Mouse (Mus musculus) right cerebral cortex, postnatal 25 days (tissue): ENCODE results near the gene Slc38a2.

ENCODE experiments used
- DNase-seq: peaks from one replicate; pipeline ENCODE4 v3.0.0; 2022

Gene Slc38a2

DNA sequence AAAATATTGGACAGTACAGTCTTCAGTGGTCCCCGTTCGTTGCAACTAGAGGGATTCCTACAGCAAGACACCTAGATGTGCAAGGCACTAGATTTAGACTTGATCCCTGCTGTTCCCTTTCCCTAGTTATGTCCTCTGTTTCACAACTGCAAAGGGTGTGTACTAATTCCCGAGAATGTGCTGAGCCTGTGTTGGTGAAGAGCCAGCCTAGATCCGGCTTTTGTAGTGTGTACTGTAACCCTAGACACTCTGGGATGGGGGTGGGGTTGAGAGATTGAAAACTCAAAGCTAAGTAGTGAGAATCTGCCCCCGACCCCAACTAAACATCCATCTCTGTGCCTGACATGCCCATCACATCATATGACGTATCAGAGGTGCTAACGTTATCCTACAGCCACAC, 18.9 kb upstream of the Slc38a2 start:
- DNase-seq: no peak

DNA sequence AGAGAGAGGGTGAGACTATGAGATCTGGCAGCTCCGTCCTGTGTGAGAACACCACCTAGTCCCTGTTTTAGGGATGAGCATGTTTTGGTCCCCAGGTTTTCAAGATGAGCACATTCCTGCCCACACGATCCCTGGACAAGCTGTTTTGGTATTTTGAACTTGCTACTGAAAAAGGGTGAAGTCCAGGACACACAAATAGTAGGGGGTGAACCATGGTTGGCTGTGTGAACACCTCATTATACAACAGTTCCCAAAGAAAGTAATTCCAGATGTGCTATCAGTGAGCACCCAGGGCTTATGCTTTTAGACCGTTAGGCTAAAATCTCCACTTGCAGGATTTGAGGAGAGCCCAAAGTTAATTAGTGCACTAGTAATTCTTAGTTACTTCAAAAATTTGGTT, 17.7 kb upstream of the Slc38a2 start:
- no peak for DNase-seq

GRCm38 (mm10) chr15:96716371-96716770, 16.8 kb upstream of the Slc38a2 start:
- no peak for DNase-seq

GRCm38 (mm10) chr15:96715692-96716080, 16.2 kb upstream of the Slc38a2 start:
- no peak for DNase-seq

- DNase-seq: no peak
Measured at GRCm38 (mm10) chr15:96715079-96715691, 15.7 kb upstream of the Slc38a2 start.

- no peak for DNase-seq
Measured at GRCm38 (mm10) chr15:96714676-96715016, 15.1 kb upstream of the Slc38a2 start.

DNA sequence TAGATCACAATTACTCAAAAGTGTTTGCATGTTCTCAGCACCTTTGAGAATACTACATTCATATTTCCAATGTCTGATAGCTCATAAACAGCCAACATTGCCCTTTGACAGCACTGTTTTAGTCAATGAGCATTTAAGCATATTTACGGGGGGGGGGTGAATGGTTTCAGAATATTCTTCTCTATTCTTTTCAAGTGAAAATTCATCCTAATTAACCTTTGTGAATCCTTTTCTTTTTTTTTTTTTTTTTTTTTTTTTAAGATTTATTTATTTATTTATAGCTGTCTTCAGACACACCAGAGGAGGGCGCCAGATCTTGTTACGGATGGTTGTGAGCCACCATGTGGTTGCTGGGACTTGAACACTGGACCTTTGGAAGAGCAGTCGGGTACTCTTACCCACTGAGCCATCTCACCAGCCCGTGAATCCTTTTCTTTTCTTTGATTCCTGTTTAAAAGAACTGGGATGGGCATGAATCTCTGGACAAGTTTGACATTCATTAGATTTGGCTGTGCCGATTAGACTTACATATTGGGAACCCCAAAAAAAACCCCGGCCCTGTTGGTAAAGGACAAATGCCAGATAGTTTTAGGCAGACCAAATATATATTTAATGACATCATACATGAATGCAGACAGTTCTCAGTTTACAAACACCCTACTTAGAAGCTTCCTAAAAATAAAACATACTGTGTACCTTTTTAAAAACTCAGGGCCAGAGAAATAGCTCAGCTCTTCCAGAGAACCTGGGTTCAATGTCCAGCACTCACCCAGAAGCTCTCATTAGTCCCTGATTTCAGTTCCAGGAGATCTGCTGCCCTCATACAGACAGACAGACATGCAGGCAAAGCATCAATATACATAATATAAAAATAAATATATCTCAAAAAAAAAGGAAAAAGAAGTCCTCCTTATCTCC, 14.5 kb upstream of the Slc38a2 start:
- no peak for DNase-seq

GRCm38 (mm10) chr15:96712338-96712737, 12.8 kb upstream of the Slc38a2 start:
- no peak for DNase-seq

GRCm38 (mm10) chr15:96711664-96712063, 12.1 kb upstream of the Slc38a2 start:
- no peak for DNase-seq

- no peak for DNase-seq
Measured at GRCm38 (mm10) chr15:96710352-96711114, 11.0 kb upstream of the Slc38a2 start.

- DNase-seq: peak; percentile 99
Measured at GRCm38 (mm10) chr15:96709491-96710351, 10.2 kb upstream of the Slc38a2 start.

- DNase-seq: no peak
Measured at GRCm38 (mm10) chr15:96708976-96709490, 9.5 kb upstream of the Slc38a2 start.

GRCm38 (mm10) chr15:96708428-96708827, 8.9 kb upstream of the Slc38a2 start:
- DNase-seq: no peak

DNA sequence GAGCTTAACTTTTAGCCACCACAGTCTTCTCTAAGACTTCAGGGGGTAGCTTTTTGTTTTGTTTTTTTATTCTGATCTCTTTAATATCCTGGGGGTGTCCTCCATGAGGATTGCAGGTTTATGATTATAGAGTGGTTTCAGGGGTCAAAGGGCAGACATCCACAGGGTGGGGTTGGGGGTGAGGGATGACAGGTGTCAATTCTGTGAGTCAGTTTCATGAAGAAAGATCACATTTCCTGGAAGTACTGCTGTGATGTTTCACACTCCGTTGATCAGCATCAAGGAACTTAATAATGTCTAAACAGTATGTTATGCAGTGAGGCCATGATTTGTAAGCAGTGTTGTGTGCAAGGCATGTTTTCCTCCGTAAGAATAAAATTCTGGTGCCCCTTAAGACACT, 8.4 kb upstream of the Slc38a2 start:
- DNase-seq: no peak

- no peak for DNase-seq
Measured at GRCm38 (mm10) chr15:96702466-96703031, 3.0 kb upstream of the Slc38a2 start.

DNA sequence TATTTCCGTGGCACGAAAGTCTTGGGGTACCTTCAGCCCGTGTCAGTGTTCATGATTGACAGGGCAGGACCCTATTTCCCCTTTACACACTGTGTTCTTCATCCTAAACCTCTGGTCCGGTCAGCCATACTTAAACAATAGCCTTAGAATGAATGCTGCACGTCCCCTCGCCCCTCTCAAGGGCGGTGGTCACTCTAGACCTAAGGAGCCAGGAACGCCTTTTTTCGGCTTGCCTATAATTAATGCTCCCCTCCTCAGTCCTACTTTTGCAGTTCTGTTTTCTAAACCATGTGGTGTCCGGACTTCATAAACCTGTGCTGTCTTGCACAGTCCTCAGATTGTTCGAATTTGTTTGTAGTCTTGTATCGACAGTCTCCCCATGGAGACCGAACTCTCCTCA, 1.2 kb upstream of the Slc38a2 start:
- DNase-seq: no peak

GRCm38 (mm10) chr15:96698658-96699448, 677 bp downstream of the Slc38a2 start:
- peak; percentile 89 for DNase-seq

GRCm38 (mm10) chr15:96697901-96698657, 1.5 kb downstream of the Slc38a2 start:
- DNase-seq: no peak

DNA sequence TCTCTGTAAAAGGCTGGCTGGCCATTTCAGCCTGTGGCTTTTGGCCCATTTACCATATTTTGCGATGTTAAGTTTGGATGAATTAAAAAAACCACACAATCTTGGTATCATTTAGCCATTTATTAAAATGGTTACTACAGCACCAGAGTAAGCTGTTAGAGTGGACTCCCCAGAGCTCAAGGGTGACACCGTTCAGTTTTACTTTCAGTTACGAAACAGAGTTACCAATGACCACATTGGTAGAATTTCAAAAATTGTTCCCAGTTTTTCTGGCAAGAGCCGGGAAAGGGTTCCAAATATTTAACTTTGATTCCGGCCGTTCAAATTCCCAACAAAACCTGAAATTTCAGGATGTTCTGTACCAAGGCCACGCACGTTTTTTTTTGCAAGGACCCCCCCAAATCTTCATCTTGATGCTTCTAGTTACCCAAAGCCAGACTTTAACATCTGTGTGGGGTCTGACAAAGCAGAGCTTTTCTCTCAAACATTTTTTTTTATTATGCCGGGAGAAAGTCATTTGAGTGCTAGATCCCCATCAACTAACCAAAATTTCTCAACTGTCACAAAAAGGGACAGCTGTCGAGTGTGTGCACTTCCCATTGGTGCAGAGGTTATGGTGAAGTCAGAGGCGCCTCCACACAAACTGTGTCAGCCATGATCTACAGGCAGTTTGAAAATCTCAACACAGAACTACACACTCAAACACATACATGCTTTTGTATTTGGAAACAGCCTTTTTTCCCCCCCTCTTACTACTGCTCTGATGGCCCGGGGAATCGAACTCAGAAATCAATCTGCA, 2.8 kb downstream of the Slc38a2 start:
- no peak for DNase-seq
